Mouse (Mus musculus) gastrocnemius, postnatal 36 days (tissue): Measurements from ENCODE around the gene Gm4303. TPM values are rescaled to one million over a fixed set of nuclear protein-coding genes. Genes with fewer than 3 reads are reported as not detected.
"Not testable (repeated sequence)": the region's sequence is repeated elsewhere in the genome, so short reads cannot be mapped to it uniquely, and the experiment has no call there.

Source experiments
- DNase-seq, 2 experiments: peaks; one replicate each; pipeline ENCODE4 v3.0.0; 2022
- intact Hi-C: fragments of 180-260 bp; cut with DNase I; formaldehyde crosslinking; loops from one replicate; pipeline ENCODE4 v1.15.1; 2025
- long read RNA-seq, 2 experiments: library from polyadenylated mRNA; stranded (forward); transcript quantifications; one replicate each; pipeline ENCODE4 v2.0.0; 2021
- total RNA-seq, 2 experiments: library from RNA; stranded (reverse); gene quantifications; 2 replicates each; pipeline ENCODE4 v1.2.3; 2021

Gm4303 gene
- total RNA-seq = not detected
- long read RNA-seq, experiment 1 = 0 reads
- long read RNA-seq, experiment 2 = 0 reads

- intact Hi-C loops, DNase-seq: not testable (repeated sequence)
Observed at GRCm38 (mm10) chr10:100345672-100346071, at the start of gene Gm4303. Gm4303 (plus strand) TSS chr10:100345972.

DNA sequence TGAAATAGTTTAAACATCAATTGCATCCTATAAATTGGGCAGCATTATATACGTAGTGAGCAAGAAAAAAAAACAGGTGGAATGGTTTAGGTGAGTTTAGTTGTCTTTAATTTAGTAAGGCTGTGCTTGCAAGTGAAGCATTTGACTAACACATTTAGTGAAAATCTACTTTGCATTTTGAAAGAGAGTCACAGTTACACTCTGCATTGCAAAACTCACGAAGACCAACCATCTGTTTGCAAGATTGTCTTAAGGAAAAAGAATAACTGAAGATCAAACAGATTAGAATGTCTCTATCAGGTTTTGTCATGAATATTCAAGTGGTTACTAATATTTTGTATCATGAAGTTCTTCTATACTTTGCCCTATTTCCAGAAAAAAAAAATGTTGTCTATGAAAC is 49.7 kb upstream of the Gm4303 start:
- DNase-seq = no peak
- intact Hi-C loops = no loop called here

GRCm38 (mm10) chr10:100300106-100300505 is 45.7 kb upstream of the Gm4303 start:
- intact Hi-C loops, DNase-seq: not testable (repeated sequence)

DNA sequence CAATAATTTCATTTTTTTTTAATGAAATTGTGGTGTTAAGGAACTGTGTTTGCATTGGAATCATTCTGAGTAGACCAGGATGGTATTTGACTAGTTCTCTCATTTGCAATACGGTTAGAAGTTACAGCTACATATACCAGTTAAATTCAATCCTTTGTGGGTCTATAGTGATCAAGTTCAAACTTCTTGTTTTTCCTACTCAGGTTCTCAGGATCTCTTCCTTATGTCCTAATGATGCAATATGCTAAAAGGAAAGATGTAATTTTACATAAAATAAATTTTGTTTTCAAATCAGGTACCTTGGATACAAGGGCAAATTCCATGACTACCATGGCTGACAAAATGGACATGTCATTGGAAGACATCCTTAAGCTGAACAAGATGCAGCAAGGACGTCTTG is 10.4 kb upstream of the Gm4303 start, which contains the start of gene Gm4301:
Gene Gm4301, plus strand, starts transcription at position 301 of the 400 bp plus-strand sequence.
- DNase-seq, intact Hi-C loops: not testable (repeated sequence)

- intact Hi-C loops, DNase-seq: not testable (repeated sequence)
Observed at GRCm38 (mm10) chr10:100340536-100340935, 5.2 kb upstream of the Gm4303 start, which contains the start of gene Gm4302. Gm4302 (plus strand) TSS chr10:100340836.

DNA sequence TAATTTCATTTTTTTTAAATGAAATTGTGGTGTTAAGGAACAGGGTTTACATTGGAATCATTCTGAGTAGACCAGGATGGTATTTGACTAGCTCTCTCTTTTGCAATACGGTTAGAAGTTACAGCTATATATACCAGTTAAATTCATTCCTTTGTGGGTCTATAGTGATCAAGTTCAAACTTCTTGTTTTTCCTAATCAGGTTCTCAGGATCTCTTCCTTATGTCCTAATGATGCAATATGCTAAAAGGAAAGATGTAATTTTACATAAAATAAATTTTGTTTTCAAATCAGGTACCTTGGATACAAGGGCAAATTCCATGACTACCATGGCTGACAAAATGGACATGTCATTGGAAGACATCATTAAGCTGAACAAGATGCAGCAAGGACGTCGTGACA is 5.0 kb downstream of the Gm4303 start, which contains the start of gene Gm4305:
Gene Gm4305, plus strand, starts transcription at position 301 of the 400 bp plus-strand sequence.
- DNase-seq, intact Hi-C loops: not testable (repeated sequence)

- intact Hi-C loops = not testable (repeated sequence)
- peak; percentile 4 to 22 for DNase-seq
Observed at GRCm38 (mm10) chr10:100356841-100357240, 11.1 kb downstream of the Gm4303 start.

GRCm38 (mm10) chr10:100361038-100361437 is 15.3 kb downstream of the Gm4303 start, which contains the start of gene Gm4307:
Gm4307 (plus strand) TSS chr10:100361338.
- intact Hi-C loops = not testable (repeated sequence)

GRCm38 (mm10) chr10:100382460-100382859 is 36.7 kb downstream of the Gm4303 start, which contains the start of gene Gm4312:
Gm4312 (minus strand) TSS chr10:100382560.
- intact Hi-C loops, DNase-seq: not testable (repeated sequence)

More at GRCm38 (mm10) chr10:100361038-100361437, 15.3 kb downstream of the Gm4303 start, which contains the start of gene Gm4307:
- DNase-seq = not testable (repeated sequence)

Other genes starting within 250 kb of the Gm4303 start
- not detected for gene Gm4301, start 10.3 kb upstream of the Gm4303 start, total RNA-seq
- gene Gm4302, start 5.1 kb upstream of the Gm4303 start, total RNA-seq = not detected
- not detected for gene Gm4305, start 5.1 kb downstream of the Gm4303 start, total RNA-seq
- not detected for gene Gm4307, start 15.4 kb downstream of the Gm4303 start, total RNA-seq
- not detected for gene Gm4312, start 36.6 kb downstream of the Gm4303 start, total RNA-seq
- gene Tmtc3, start 141.4 kb downstream of the Gm4303 start, total RNA-seq = 1 to 10 TPM; 7.3 to 9.4 TPM
- 1 to 10 TPM; 2.2 to 2.6 TPM for gene Cep290, start 141.6 kb downstream of the Gm4303 start, total RNA-seq
- 1 to 10 TPM; 6.7 to 8.2 TPM for gene 4930430F08Rik, start 244.5 kb downstream of the Gm4303 start, total RNA-seq
- gene 1700017N19Rik, start 244.5 kb downstream of the Gm4303 start, total RNA-seq = not detected